Mouse (Mus musculus): Measurements from ENCODE around the gene Krt80.

The Krt80 gene

DNA sequence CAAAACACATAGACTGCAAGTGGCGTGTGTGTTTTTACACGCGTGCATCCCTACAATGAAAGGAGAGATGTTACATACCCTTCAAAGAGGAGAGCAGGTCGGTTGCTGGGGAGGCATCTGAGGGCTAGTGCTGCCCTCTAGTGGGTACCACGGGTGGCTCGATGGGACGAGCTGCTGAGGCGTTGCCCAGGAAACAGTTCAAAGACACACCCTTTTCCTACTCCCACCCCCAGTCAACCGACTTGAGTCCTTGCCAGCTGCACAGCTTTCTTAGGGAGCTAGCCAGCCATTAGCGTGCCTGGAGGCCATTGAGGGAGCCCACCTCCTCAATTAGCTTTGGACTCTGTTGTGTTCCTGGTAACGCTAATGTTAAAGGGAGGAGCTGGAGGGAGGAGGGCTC lies 54.1 kb downstream of the Krt80 start:
- peak; percentile 93 to 95 for DNase-seq

DNA sequence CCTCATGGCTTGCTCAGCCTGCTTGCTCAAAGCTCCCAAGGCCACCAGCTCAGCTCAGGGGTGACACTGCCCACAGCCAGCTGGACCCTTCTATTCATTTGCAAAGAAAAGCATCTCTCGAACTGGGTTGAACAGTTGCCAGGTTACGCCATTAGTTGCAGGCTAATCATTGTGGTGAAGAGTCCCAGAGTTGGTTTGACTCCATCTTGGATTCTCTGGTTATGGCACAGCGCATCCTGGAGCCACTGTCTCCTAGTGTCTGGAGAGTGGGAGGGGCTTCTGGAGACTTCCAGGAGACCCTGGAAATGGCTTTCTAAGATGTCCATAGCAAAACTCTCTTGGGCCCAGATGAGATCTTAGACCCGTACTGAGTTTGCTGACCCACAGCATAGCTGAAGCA lies 54.6 kb downstream of the Krt80 start:
- no peak for DNase-seq

DNA sequence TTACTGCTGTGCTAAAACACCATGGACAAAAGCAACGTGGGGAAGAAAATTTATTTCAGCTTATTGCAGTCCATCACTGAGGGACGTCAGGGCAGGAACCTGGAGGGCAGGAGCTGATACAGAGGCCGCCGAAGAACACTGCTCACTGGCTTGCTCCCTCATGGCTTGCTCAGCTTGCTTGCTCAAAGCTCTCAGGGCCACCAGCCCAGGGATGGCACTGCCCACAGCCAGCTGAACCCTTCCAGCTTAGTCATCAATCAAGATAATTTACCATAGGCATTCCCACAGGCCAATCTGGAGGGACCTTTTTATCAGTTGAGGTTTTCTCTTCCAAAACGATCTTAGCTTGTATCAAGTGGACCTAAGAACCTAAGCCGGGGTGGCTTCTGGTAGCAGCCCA lies 58.0 kb downstream of the Krt80 start:
- DNase-seq = no peak

DNA sequence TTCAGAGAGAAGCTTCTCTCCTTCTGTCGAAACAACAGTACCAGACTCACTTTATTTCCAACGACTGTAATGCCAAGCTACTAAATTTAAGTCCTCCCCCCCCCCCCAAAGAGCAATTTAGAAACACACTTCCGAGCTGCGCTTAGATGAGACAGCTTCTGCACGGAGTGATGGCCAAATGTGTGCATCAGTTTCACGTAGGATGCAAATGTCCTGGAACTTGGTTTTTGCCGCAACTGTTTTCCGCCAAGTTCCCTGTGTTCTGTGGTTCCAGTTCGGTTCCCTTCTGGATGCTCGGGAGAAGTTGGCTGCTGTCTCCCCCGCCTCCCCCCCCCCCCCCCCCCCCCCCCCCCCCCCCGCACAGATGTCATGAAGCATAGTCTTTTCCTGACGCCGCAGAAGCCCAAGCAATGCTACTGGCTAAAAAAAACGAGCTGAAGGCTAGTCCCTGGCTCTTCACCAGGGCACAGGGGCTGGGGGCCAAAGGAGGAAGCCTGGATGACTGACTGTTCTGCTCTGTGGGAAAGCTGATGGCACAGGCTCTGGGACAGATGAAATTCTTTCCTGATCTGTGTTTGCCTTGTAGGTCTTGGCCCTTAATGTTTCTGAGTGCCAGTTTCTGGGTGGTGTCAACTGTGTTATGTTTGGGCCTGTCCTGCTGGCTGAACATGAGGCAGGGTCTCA lies 58.7 kb downstream of the Krt80 start:
- peak in 1 of 2 experiments; percentile 42 for DNase-seq

DNA sequence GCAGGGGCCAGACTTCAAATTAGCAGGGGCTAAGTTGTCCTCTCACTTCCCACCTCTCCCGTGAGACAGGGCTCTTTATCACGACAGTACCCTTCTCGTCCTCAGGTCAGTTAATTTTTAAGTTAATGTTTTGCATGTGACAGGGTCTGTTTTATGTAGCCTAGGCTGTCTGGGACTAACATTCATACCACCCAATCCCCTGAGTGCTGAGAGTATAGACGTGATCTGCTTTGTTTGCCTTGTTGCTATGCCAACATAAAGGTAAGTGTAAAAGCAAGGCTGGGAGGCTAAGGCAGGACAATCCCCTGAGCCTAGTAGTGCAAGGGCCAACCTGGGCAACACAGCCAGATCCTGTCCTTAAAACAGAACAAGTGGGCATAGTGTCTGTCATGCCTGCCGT lies 60.5 kb downstream of the Krt80 start:
- DNase-seq = no peak

DNA sequence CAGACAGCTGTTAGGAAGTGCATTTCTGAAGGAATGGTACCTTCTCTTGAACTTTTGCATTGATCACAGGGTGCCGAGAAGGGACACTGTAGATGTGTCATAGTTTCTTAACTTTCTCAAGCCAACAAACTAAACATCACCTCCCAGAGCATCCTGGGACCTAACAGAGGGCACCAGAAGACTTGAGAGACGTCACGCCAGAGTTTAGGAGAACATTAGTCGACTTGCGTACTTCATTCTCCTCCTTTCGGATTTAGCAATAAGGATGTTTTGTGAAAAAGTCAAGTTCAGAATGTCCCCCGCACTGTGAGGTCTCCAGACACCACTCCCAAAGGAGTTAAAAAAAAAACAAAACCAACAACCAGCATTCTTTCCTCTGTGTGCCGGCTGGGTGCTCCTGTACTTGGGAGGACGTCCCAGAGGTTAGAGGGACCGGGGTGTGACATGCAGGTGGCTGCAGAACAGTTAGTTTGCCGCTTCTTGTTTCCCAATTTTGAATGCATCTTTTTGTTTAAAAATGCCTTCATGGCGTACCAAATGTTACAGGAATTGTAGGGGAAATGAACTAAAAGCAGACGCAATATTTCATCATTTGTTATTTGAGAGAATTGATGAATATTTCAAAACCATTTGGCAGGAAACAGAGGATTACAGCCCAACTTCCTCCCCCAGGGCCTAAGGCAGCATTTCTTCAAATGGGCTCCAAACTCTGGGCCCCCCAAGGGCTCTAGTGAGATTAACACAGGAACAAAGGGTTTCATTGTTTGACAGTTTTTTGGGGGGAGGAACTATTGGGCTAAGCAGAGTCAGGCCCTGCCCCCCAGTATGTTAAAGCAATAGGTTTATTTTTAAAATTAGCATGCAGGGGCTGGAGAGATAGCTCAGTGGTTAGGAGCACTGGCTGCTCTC lies 61.3 kb downstream of the Krt80 start:
- DNase-seq = peak in 1 of 2 experiments; percentile 33

DNA sequence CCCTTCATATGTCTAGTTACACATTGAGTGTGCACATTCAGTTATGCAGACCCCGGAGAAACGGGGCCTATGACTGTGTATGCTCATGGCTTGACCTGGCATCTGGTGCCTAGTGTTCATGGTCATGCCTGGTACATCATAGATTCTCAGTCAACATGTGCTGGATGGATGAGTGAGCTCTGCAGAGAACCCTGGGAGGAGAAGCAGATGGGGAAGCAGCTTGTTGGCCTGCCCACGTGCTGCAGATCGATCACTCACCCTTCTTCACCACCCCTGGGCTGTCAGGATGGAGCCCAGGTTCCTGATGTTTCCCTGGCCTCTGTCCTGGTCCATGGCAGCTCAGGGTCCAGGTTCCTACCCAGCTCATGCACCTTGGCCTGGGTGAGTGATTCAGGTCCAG lies 63.5 kb downstream of the Krt80 start:
- no peak for DNase-seq

DNA sequence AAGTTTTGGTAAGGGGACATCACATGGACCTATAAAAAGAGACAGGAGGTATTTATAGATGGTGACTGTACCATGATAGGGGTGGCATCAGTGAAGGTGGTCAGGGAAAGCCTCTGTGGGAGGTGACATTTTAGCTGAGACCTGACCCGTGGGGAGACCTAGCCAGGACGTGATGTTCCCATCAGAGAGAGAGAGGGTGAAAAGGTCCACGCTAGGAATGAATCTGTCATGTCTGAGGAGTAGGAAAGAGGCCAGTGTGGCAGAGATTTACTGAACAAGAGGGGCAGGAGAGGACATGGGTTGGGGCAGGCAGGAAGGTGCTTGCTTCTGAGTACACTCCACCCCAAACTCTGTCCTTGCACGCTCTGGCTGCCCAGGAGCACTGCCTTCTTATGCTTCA lies 66.1 kb downstream of the Krt80 start:
- no peak for DNase-seq

DNA sequence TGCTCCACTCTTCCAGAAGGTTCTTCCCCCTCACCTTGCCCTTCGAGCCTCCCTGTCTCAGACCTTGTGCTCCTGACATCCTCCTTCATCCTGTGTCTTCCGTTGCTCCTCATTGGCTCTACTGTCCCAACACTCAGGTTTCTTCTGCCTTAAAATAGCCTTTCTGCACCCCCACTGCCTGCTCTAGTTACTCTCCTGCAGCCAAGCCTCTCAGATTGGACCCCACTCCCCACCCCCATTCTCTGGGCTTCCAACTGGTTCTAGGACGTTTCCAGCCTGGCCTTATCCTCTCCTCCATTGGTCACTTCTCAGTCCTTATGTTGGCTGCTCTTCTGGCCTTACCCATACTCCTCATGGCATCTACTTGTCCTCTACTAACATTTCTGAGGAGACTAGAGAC lies 67.8 kb downstream of the Krt80 start:
- no peak for DNase-seq

DNA sequence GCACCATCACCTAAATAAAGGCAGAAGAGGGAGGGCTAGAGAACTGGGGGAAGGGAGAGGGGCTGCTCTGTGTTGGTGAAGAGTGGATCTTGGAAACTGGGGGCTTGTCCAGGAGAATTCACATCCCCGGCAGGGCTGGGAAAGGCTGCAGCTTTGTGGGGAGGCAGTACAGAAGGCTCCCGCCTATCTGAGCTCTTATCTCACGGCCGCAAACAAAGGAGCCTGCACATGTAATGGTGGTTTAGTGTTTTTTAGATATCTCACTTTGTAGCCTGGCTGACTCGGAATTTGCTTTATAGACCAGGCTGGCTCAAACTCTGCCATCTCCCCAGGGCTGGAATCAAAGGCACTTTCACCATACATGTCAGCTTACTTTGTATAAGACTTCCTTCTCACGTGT lies 69.8 kb downstream of the Krt80 start:
- no peak for DNase-seq

DNA sequence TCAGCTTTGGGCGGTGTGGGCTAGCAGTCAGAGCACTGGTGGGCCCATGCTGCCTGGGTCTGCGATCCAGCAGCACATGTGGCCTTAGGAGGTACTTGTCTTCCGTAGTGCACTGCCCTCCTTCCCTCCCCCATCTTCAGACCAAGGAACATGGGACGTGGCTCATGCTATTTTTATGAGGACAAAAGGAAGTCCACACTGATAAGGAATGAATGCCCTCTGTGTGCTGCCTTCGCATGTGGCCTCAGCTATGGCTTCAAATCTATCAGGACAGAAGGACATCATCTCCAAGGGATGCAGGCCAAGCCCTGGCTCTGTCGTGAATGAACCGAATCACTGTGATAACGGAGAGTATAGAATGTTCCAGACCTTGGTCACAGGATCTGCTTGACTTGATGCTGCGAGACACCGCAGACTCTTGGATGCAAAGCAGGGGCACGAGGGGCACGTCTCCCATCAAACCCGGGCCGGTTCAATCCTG lies 70.4 kb downstream of the Krt80 start:
- DNase-seq = no peak

DNA sequence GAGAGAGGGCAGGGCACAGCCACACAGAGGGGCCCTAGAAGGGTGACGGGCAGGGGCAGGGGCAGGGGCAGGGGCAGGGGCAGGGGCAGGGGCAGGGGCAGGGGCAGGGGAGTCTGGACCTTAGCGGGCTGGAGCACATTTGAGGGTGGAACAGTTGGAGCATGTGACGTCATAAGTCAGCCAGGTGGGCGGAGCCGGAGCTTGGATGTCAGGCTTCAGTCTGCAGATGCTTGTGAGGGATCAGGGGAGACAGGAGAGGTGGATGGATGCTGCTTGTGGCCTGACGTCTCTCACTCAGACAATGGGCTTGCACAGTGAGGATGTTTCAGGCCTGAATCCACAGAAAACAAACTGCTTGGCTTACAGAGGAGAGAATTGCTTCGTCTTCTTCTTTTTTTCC lies 71.4 kb downstream of the Krt80 start:
- peak; percentile 57 to 70 for DNase-seq

DNA sequence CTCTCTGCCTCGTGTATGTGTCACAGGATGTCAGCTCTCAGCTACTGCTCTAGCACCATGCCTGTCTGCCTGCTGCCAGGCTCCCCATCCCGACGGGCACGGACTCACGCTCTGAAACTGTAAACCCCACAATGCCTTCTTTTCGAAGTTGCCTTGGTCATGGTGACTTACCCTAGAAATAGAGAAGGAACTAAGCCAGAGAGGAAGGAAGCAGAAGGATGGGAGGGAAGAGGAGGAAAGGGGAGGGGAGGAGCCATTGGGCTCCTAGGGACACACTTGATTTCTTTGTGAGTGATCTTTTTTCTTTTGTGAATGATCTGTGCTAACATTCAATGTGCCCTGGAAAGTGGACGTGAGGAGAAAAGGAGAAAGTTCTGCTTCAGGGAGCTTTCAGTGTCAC lies 72.0 kb downstream of the Krt80 start:
- DNase-seq = no peak

Measured in kidney, postnatal 4 days (tissue).